Mouse (Mus musculus) intestine, embryonic 15.5 days (tissue): Measurements from ENCODE around the gene Acads. TPM values are rescaled to one million over a fixed set of nuclear protein-coding genes. Genes with fewer than 3 reads are reported as not detected.
A peak's percentile ranks its signal among the peaks of the same experiment; 100 is the strongest.
"Not testable (repeated sequence)": the region's sequence is repeated elsewhere in the genome, so short reads cannot be mapped to it uniquely, and the experiment has no call there.

Source experiments
- ATAC-seq: fragments of 200-750 bp; cut with Nextera tagmentation; 2 replicates; pipeline ENCODE4 v1.8.0; 2017; ENCODE audit warnings: moderate TSS enrichment, moderate library complexity
- H3K27ac ChIP-seq: fragments of 300-500 bp; sonication (generic); 2 replicates; pipeline ENCODE4 v1.5.1; 2015; ENCODE audit warnings: mild to moderate bottlenecking, inconsistent platforms
- H3K27me3 ChIP-seq: fragments of 300-500 bp; sonication (generic); replicated peaks from 2 replicates; pipeline ENCODE4 v1.6.1; 2015; ENCODE audit warnings: inconsistent platforms
- H3K36me3 ChIP-seq: fragments of 300-500 bp; sonication (generic); 2 replicates; pipeline ENCODE4 v1.6.1; 2015; ENCODE audit warnings: inconsistent platforms
- H3K4me1 ChIP-seq: fragments of 300-500 bp; sonication (generic); replicated peaks from 2 replicates; pipeline ENCODE4 v1.6.1; 2015; ENCODE audit warnings: inconsistent platforms
- H3K4me2 ChIP-seq: fragments of 300-500 bp; sonication (generic); replicated peaks from 2 replicates; pipeline ENCODE4 v1.6.1; 2015; ENCODE audit warnings: mild to moderate bottlenecking, inconsistent platforms
- H3K4me3 ChIP-seq: fragments of 300-500 bp; sonication (generic); replicated peaks from 2 replicates; pipeline ENCODE4 v1.5.1; 2015; ENCODE audit warnings: inconsistent platforms
- H3K9ac ChIP-seq: fragments of 300-500 bp; sonication (generic); 2 replicates; pipeline ENCODE4 v1.6.1; 2015; ENCODE audit warnings: inconsistent platforms
- H3K9me3 ChIP-seq: fragments of 300-500 bp; sonication (generic); 2 replicates; pipeline ENCODE4 v1.6.1; 2016; ENCODE audit warnings: inconsistent platforms
- WGBS: fragments of 180-500 bp; shearing (Covaris S2); methylation state at CpG from one replicate; pipeline ENCODE4 v1.1.7; 2015; 5-methylcytosine and 5-hydroxymethylcytosine counted together
- polyA plus RNA-seq: library from polyadenylated mRNA; unstranded; fragments of >200 nt; fragmentation: Nextera tagmentation; extraction: Ambion mirVana; gene quantifications from 2 replicates; pipeline ENCODE4 v1.2.1, GENCODE M21; 2015

Acads gene
- polyA plus RNA-seq, 1 experiment from 2014 or later: 119 TPM

- H3K4me1 ChIP-seq: peaks cover 42% of the 10 kb centered on the region
- H3K27ac ChIP-seq: peak within 1 kb of the TSS; percentile 98
- peak within 1 kb of the TSS; percentile 99 for H3K9ac ChIP-seq
- no peaks in the 10 kb centered on the region for H3K9me3 ChIP-seq
- ATAC-seq: peak; percentile 97
- no peaks in the 10 kb centered on the region for H3K27me3 ChIP-seq
- under 1% methylated on average over 72 of the region's 78 CpGs for WGBS
- H3K4me2 ChIP-seq: peak within 1 kb of the TSS; percentile 76
- peak within 1 kb of the TSS; percentile 94 for H3K4me3 ChIP-seq
- no peaks in the 10 kb centered on the region for H3K36me3 ChIP-seq
Measured at GRCm38 (mm10) chr5:115158040-115158983, 39.2 kb upstream of the Acads start, which contains the start of gene Mlec. Gene Mlec, minus strand, starts transcription at chr5:115158179.

- no peaks in the 10 kb centered on the region for H3K9me3 ChIP-seq
- WGBS: under 1% methylated on average over 26 of the region's 26 CpGs
- no peaks in the 10 kb centered on the region for H3K27me3 ChIP-seq
- peak overlapping the region; percentile 71 for H3K4me2 ChIP-seq
- H3K27ac ChIP-seq: peak overlapping the region; percentile 98
- peak overlapping the region; percentile 99 for H3K9ac ChIP-seq
- ATAC-seq: no peak
- peaks cover 52% of the 10 kb centered on the region for H3K4me1 ChIP-seq
- no peaks in the 10 kb centered on the region for H3K36me3 ChIP-seq
- H3K4me3 ChIP-seq: peak overlapping the region; percentile 94
Measured at GRCm38 (mm10) chr5:115156933-115157589, 37.9 kb upstream of the Acads start.

- H3K4me1 ChIP-seq: peaks cover 51% of the 10 kb centered on the region
- 37% methylated on average over 7 of the region's 7 CpGs for WGBS
Measured at GRCm38 (mm10) chr5:115156401-115156800, 37.3 kb upstream of the Acads start.

GRCm38 (mm10) chr5:115155831-115156230 lies 36.7 kb upstream of the Acads start:
- Histone ChIP-seq H3K9me3 (no peaks in the 10 kb centered on the region), H3K4me2 (peak overlapping the region; percentile 71), H3K4me3 (peak overlapping the region; percentile 94), H3K4me1 (peaks cover 47% of the 10 kb centered on the region), H3K36me3 (peaks cover 3% of the 10 kb centered on the region), H3K9ac (peak overlapping the region; percentile 99; the same call in 1 of the 2 replicates), H3K27me3 (no peaks in the 10 kb centered on the region), H3K27ac (peak overlapping the region; percentile 98)
- 21% methylated on average over 5 of the region's 5 CpGs for WGBS
- ATAC-seq: peak; percentile 34

More at GRCm38 (mm10) chr5:115156401-115156800, 37.3 kb upstream of the Acads start:
- Histone ChIP-seq H3K9ac (peak overlapping the region; percentile 99), H3K4me3 (peak overlapping the region; percentile 94), H3K36me3 (no peaks in the 10 kb centered on the region), H3K27me3 (no peaks in the 10 kb centered on the region), H3K4me2 (peak overlapping the region; percentile 71), H3K27ac (peak overlapping the region; percentile 98), H3K9me3 (no peaks in the 10 kb centered on the region)
- ATAC-seq: no peak

GRCm38 (mm10) chr5:115155156-115155631 lies 36.0 kb upstream of the Acads start:
- no peaks in the 10 kb centered on the region for H3K27me3 ChIP-seq
- peak overlapping the region; percentile 71 for H3K4me2 ChIP-seq
- no peaks in the 10 kb centered on the region for H3K9me3 ChIP-seq
- H3K27ac ChIP-seq: peak overlapping the region; percentile 98
- H3K36me3 ChIP-seq: peaks cover 10% of the 10 kb centered on the region
- ATAC-seq: no peak
- peak overlapping the region; percentile 99 for H3K9ac ChIP-seq
- WGBS: 41% methylated on average over 13 of the region's 13 CpGs
- H3K4me1 ChIP-seq: peaks cover 43% of the 10 kb centered on the region
- H3K4me3 ChIP-seq: peak overlapping the region; percentile 94

GRCm38 (mm10) chr5:115152132-115152956 lies 33.2 kb upstream of the Acads start:
- Histone ChIP-seq H3K9ac (no peak overlapping the region; the same call in 1 of the 2 replicates), H3K27ac (no peak overlapping the region), H3K9me3 (no peaks in the 10 kb centered on the region), H3K27me3 (no peaks in the 10 kb centered on the region), H3K4me1 (peaks cover 40% of the 10 kb centered on the region), H3K4me2 (no peak overlapping the region; the same call in 1 of the 2 replicates), H3K4me3 (no peak overlapping the region), H3K36me3 (peaks cover 30% of the 10 kb centered on the region)
- no peak for ATAC-seq
- 48% methylated on average over 8 of the region's 8 CpGs for whole genome bisulfite sequencing

GRCm38 (mm10) chr5:115151457-115151856 lies 32.3 kb upstream of the Acads start:
- 80% methylated on average over 13 of the region's 13 CpGs for WGBS
- Histone ChIP-seq H3K9ac (no peak overlapping the region), H3K36me3 (peaks cover 37% of the 10 kb centered on the region), H3K27ac (no peak overlapping the region), H3K4me2 (no peak overlapping the region), H3K27me3 (no peaks in the 10 kb centered on the region), H3K9me3 (no peaks in the 10 kb centered on the region), H3K4me3 (no peak overlapping the region), H3K4me1 (peaks cover 40% of the 10 kb centered on the region)
- ATAC-seq: no peak

GRCm38 (mm10) chr5:115150991-115151390 lies 31.8 kb upstream of the Acads start:
- 83% methylated on average over 5 of the region's 5 CpGs for WGBS
- Histone ChIP-seq H3K4me2 (no peak overlapping the region), H3K4me1 (peaks cover 39% of the 10 kb centered on the region), H3K36me3 (peaks cover 39% of the 10 kb centered on the region), H3K4me3 (no peak overlapping the region), H3K9me3 (no peaks in the 10 kb centered on the region), H3K9ac (no peak overlapping the region), H3K27ac (no peak overlapping the region), H3K27me3 (no peaks in the 10 kb centered on the region)
- no peak for ATAC-seq

GRCm38 (mm10) chr5:115149675-115150459 lies 30.7 kb upstream of the Acads start:
- Histone ChIP-seq H3K9me3 (no peaks in the 10 kb centered on the region), H3K4me1 (peaks cover 28% of the 10 kb centered on the region), H3K27ac (no peak overlapping the region), H3K9ac (no peak overlapping the region), H3K4me2 (no peak overlapping the region), H3K36me3 (peaks cover 42% of the 10 kb centered on the region), H3K27me3 (no peaks in the 10 kb centered on the region), H3K4me3 (no peak overlapping the region)
- no peak for ATAC-seq
- WGBS: 92% methylated on average over 14 of the region's 14 CpGs

GRCm38 (mm10) chr5:115148872-115149271 lies 29.7 kb upstream of the Acads start:
- H3K27me3 ChIP-seq, H3K27ac ChIP-seq, H3K4me3 ChIP-seq, H3K9me3 ChIP-seq, H3K4me2 ChIP-seq, H3K9ac ChIP-seq, ATAC-seq: not testable (repeated sequence)
- H3K4me1 ChIP-seq: peaks cover 18% of the 10 kb centered on the region
- WGBS: no CpG with 5 or more reads among the region's 1 CpGs
- peaks cover 45% of the 10 kb centered on the region for H3K36me3 ChIP-seq

- Histone ChIP-seq H3K4me1 (peaks cover 13% of the 10 kb centered on the region), H3K36me3 (peaks cover 45% of the 10 kb centered on the region), H3K4me2 (no peak overlapping the region), H3K9ac (no peak overlapping the region), H3K27ac (no peak overlapping the region), H3K4me3 (no peak overlapping the region), H3K27me3 (no peaks in the 10 kb centered on the region), H3K9me3 (no peaks in the 10 kb centered on the region)
- ATAC-seq: no peak
- 90% methylated on average over 8 of the region's 8 CpGs for WGBS
Measured at GRCm38 (mm10) chr5:115148378-115148777, 29.2 kb upstream of the Acads start.
